8 mouse cellular contexts compared by ENCODE assay signal in genomic region chr5:111842461-111842860, GRCm38 (mm10).
DNase-seq lines count a peak whose midpoint lies in the region; ATAC-seq and TF ChIP-seq lines count a peak whose summit lies in the region.
"Had no signal": no experiment of that assay in that cellular context is flagged by ENCODE, and none has a peak within 500 bp of the region (broad histone marks: within the 10 kb centered on the region; RNA-seq: fewer than 3 reads in every experiment).

No protein-coding gene starts in this region.

- peak; percentile 53 for DNase-seq in CD4-positive helper T cell, adult 2 months (ENCODE audit: low read depth, low spot score)
- DNase-seq in ES-E14 (ENCODE audit: low read depth, low spot score): no peak
- DNase-seq in right cerebral cortex, postnatal 4 days: no peak
- no peak for DNase-seq in urinary bladder, postnatal 10 days (ENCODE audit: low spot score)
- DNase-seq in heart, postnatal 10 days: no peak
- DNase-seq: liver, embryonic 13.5 days had no signal

- no peaks in the 10 kb centered on the region for H3K36me3 ChIP-seq in ES-E14 (ENCODE audit: control insufficient read depth, insufficient read depth, low read length, poor library complexity, severe bottlenecking)
- H3K36me3 ChIP-seq in hindbrain, embryonic 15.5 days: no peaks in the 10 kb centered on the region
- H3K36me3 ChIP-seq: liver, embryonic 13.5 days had no signal

- no peaks in the 10 kb centered on the region for H3K9me3 ChIP-seq in ES-E14 (ENCODE audit: control insufficient read depth, insufficient read depth, low read depth, low read length)
- H3K9me3 ChIP-seq in hindbrain, embryonic 15.5 days: no peaks in the 10 kb centered on the region
- H3K9me3 ChIP-seq: liver, embryonic 13.5 days had no signal

- H3K27ac ChIP-seq in ES-E14 (ENCODE audit: insufficient read depth, low read depth, low read length, poor library complexity, severe bottlenecking): no peak overlapping the region
- H3K27ac ChIP-seq in hindbrain, embryonic 15.5 days (replicated peaks): no peak overlapping the region
- H3K27ac ChIP-seq: liver, embryonic 13.5 days had no signal

- intact Hi-C loops in heart, postnatal 10 days (cut with DNase I): no loop called here

- H3K4me1 ChIP-seq in ES-E14 (ENCODE audit: control insufficient read depth in 2 of 2, insufficient read depth in 2 of 2, low read length in 2 of 2, poor library complexity in 1 of 2): peaks cover 0 to 16% of the 10 kb centered on the region in 2 experiments; a peak in 2 of 4 replicates
- peaks cover 12% of the 10 kb centered on the region for H3K4me1 ChIP-seq in hindbrain, embryonic 15.5 days (replicated peaks)
- H3K4me1 ChIP-seq: liver, embryonic 13.5 days had no signal

- peak overlapping the region; percentile 27 for H3K4me2 ChIP-seq in hindbrain, embryonic 15.5 days
- H3K4me2 ChIP-seq: liver, embryonic 13.5 days had no signal

- in situ Hi-C loops in ES-E14 (cut with MboI; ENCODE audit: low sequenced_read_pairs in 2 of 2, unreplicated experiment in 2 of 2): no loop called here

- WGBS in hindbrain, embryonic 15.5 days: 46% methylated on average over 17 of the region's 17 CpGs

- no peak for ATAC-seq in hindbrain, embryonic 15.5 days (ENCODE audit: low FRiP score, low read depth)
- 0 out of 2 replicates have a peak, but pooled peaks have one; percentile 27 for ATAC-seq in megakaryocyte, adult 5-6 weeks (ENCODE audit: poor library complexity, severe bottlenecking)

- H3K27me3 ChIP-seq in hindbrain, embryonic 15.5 days: 0 out of 2 replicates have a peak, but pooled peaks cover 4% of the 10 kb centered on the region

- H3K4me3 ChIP-seq in ES-E14 (ENCODE audit: insufficient read depth in 1 of 2, low read depth in 1 of 2, low read length in 2 of 2, poor library complexity in 1 of 2, severe bottlenecking in 1 of 2): no peak overlapping the region
- H3K4me3 ChIP-seq in hindbrain, embryonic 15.5 days: no peak overlapping the region
- H3K4me3 ChIP-seq: liver, embryonic 13.5 days had no signal

- no peak overlapping the region for H3K9ac ChIP-seq in ES-E14 (ENCODE audit: insufficient read depth, low read depth, low read length, poor library complexity, severe bottlenecking)
- no peak overlapping the region for H3K9ac ChIP-seq in hindbrain, embryonic 15.5 days
- H3K9ac ChIP-seq: liver, embryonic 13.5 days had no signal

TF ChIP-seq in ES-E14, 5 proteins besides CTCF, POLR2A, EP300 and RAD21:
- TF ChIP-seq CHD2 (IDR thresholded peaks at IDR 0.05; ENCODE audit: low read depth, low read length) (no peak), HCFC1 (IDR thresholded peaks at IDR 0.05; ENCODE audit: borderline replicate concordance, insufficient read depth, low read length) (no peak), ZC3H11A (IDR thresholded peaks at IDR 0.05; ENCODE audit: borderline replicate concordance, low read depth, low read length) (no peak), ZNF384 (IDR thresholded peaks at IDR 0.05; ENCODE audit: low read depth, low read length) (peak; percentile 45; the same call in 1 of the 2 replicates), MAFK (IDR thresholded peaks at IDR 0.05; ENCODE audit: insufficient read depth, low read depth, low read length) (no peak)
